Mouse (Mus musculus) activated CD4-positive, CD25-positive, alpha-beta regulatory T cell, adult 4 months (primary cell): ENCODE measurements around the gene Lnx1. TPM values are rescaled to one million over a fixed set of nuclear protein-coding genes. Genes with fewer than 3 reads are reported as not detected.

Experiments used
- ATAC-seq: one replicate; pipeline ENCODE4 v1.8.0; 2017
- polyA plus RNA-seq, 2 experiments: library from polyadenylated mRNA; unstranded; fragments of 100-300 nt; shearing (Covaris generic); gene quantifications; one replicate each; pipeline ENCODE4 v1.2.1; 2017

The Lnx1 gene
- polyA plus RNA-seq, 2 experiments from 2014 or later: 0.17 to 0.32 TPM

- no peak for ATAC-seq
Observed at GRCm38 (mm10) chr5:74694390-74694801, 8.3 kb downstream of the Lnx1 start.

GRCm38 (mm10) chr5:74693836-74694235 lies 8.9 kb downstream of the Lnx1 start:
- no peak for ATAC-seq

DNA sequence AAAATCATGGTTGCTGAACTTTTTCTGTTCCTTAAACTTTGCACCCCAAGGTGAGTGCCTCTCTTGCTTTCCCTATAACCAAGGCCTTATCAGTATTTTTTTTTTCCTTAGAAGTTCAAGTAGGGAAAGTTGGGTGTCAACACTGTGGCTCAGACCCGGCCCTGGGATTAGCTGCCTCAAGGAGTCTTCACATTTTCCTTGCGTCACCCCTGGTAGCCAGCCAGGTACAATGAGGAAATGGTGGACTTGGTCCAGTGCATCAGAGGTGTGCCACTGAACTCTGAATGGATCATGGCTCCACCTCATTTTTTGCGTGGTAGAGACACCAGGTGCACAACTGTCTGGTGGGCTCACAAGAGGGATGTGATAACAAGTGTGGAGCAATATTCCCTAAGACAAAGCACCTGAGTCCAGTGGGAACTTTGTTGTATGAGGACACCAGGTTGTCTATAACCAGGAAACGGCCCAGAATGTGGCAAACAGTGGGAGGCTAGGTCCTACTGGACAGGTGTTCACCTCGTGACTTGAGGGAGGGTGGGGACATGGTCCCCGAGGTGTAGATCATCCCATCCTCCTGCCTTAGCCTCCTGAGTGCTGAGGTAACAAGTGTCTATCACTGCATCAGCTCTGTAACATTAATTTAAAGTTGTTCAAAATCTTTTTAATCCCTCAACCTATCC lies 10.2 kb downstream of the Lnx1 start:
- no peak for ATAC-seq

DNA sequence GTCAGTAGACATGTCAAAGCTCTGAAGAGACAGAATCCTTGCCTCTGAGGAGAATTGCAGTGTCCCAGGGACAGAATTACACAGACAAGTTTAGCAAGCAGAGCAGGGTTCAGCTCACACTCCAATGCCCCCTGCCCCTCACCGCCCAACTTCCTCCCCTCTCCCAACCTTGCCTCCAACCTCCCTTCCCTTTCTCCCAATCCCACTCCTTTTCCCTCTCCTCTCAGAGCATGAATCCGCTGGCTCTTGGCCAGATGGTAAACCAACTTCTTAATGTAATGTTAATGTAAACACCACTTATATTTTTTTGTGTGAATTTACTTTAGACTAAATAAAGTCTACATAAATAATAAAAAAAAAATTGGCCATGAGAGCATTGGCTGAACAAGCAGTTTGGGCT lies 13.9 kb downstream of the Lnx1 start:
- no peak for ATAC-seq

DNA sequence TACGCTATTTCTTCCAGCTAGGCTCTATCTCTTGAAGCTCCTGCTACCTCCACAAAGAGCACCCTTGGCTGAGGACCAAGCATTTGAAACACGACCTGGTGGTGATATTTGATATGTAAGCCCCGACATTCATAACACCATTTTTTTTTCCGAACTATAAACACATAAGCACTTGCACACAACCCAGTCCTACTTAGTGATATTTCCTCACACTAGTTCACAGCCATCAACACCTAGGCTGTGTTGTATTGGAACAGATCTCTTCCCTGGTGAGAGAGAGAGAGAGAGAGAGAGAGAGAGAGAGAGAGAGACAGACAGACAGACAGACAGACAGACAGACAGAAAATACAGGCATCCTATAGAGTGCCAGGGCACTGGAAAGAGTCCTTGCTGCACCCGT lies 17.8 kb downstream of the Lnx1 start:
- no peak for ATAC-seq

- no peak for ATAC-seq
Observed at GRCm38 (mm10) chr5:74683832-74684231, 18.9 kb downstream of the Lnx1 start.

GRCm38 (mm10) chr5:74682735-74683134 lies 20.0 kb downstream of the Lnx1 start:
- no peak for ATAC-seq

DNA sequence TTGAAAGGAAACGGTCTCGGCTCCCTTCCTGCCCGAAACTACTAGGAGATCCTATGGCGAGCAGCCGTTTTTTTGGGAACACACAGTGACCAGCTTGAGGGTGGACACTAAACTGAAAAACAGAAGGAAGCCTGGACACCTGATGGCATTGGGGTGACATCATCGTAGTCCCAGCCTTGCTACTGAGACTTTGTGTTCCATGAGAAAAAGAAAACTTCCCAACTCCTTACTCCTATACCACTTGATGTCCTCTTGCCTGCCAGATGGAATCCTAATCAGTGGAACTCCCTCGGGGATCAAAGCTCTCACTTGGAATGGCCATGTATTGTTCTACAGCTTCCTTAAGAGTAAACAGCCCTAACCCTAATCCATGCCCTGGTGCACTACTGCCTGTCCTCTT lies 23.1 kb downstream of the Lnx1 start:
- no peak for ATAC-seq

- ATAC-seq: no peak
Observed at GRCm38 (mm10) chr5:74678693-74679092, 24.0 kb downstream of the Lnx1 start.

DNA sequence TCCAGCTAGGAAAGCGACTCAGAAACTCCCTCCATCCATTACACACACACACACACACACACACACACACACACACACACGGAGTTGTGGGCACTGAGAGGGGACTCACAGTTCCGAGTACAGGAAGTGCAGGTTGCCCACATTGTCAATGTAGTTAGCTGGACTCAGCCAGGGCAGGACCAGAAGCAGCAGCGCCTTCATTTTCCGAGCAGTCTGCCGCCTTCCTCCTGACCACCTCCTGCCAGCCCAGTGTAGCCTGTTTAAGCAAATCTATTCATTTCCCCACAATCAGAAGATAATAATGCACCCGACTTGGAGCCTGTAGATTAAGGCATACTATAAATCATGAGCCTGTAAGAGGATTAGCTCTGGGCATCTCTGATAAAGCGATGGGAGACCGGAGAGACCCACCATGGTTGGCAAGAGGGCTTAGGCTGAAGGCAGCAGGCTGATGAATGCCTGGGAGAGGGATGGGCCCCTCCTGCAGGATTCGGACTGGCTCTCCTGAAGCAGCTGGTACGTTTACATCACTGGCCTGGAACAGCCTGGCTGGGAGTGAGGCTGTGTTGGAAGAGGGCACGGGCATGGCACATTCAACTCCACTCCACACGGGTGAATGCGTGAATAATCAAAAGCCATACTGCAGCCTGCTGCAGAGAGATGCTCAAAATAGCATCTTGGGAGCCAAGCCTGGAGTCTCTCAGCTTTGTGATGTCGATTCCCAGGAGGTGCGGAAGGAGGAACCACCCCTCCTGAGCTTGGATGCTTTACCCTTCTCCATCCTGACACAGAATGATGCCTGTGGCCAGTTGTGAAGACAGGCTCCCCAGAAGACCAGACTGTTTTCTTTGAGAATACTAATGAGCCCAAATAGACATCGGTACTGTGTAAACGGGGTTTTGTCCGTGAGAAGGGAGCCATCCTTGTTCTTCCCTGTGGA lies 25.0 kb downstream of the Lnx1 start:
- ATAC-seq: no peak

GRCm38 (mm10) chr5:74672556-74672955 lies 30.2 kb downstream of the Lnx1 start:
- no peak for ATAC-seq

- ATAC-seq: no peak
Observed at GRCm38 (mm10) chr5:74670877-74671276, 31.8 kb downstream of the Lnx1 start.

- no peak for ATAC-seq
Observed at GRCm38 (mm10) chr5:74669925-74670324, 32.8 kb downstream of the Lnx1 start.

- no peak for ATAC-seq
Observed at GRCm38 (mm10) chr5:74668956-74669355, 33.8 kb downstream of the Lnx1 start.

DNA sequence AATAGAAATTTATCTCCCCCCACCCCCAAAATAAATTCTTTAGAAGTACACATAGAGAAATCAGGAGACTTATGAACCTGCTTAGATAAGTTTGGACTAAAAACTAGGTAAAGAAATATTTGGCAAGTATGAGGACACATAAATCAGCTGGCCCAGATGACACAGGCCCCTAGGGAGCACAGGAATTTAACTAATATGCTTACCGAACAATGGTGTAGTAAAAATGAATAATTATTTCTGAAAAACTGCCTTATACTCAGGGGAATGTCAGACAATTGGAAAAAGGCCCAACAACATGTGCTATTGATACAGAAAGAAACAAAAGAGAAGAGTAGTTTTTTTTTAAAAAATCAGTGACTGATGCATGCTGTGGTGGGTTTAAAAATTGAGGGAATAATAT lies 40.1 kb downstream of the Lnx1 start:
- ATAC-seq: no peak

GRCm38 (mm10) chr5:74661734-74662560 lies 40.8 kb downstream of the Lnx1 start:
- ATAC-seq: no peak

GRCm38 (mm10) chr5:74659856-74660255 lies 42.9 kb downstream of the Lnx1 start:
- ATAC-seq: no peak

- no peak for ATAC-seq
Observed at GRCm38 (mm10) chr5:74659281-74659680, 43.4 kb downstream of the Lnx1 start.

GRCm38 (mm10) chr5:74657930-74658329 lies 44.8 kb downstream of the Lnx1 start:
- ATAC-seq: no peak

GRCm38 (mm10) chr5:74656410-74656809 lies 46.3 kb downstream of the Lnx1 start:
- no peak for ATAC-seq

DNA sequence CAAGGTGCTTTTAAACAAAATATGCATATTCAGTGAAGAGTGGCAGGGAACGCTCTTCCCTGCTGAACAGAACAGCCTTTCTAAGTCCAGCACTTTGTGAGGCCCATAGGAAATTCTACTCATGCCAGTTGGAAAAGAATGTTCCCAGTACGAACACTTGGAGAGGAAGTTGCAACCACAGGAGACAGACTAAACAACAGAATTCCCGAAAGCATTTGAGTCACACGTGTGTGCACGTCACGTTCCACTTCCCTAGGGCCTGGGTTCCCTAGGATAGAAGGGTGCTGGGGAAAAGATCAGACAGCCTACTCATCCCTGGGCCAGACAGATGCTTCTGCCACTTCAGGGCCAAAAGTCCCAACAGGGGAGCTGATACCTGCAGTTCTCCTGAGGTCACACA lies 48.2 kb downstream of the Lnx1 start:
- no peak for ATAC-seq

DNA sequence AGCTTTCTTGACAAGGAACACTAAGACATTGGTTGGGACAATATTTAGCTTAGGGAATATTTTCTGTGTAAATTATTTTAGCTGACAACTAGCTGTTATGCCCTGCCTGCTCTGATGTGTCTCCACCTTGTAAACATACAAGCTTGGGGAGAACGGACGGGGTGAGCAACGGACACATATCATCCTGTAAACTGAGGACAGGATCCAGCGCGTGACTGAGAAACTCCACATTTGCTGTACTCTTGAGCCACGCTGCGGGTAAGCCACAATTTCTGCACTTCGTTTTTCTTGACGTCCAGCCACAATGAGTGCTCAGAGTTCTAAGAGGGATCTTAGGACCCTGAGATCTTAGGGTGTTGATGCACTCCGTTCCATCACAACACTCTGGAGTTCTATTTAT lies 48.9 kb downstream of the Lnx1 start:
- ATAC-seq: no peak

DNA sequence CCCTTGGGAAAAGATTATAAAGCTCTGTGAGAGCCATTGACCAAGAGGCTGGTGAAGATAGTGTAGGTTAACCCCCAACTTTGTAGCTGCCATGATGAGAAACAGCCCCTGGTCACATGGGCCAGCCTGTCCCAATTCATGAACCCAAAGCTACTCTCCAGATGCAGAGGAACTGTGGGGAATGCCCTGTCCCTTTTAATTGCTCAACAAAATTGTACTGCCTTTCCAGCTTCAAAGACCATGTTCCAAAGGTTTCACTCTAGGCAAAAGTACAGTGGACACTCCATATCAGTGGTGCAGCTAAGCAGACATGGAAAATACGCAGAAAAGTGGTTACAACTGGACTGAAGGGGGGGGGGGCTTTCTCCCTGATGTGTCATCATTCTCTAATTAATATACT lies 53.6 kb downstream of the Lnx1 start:
- no peak for ATAC-seq
